Mouse (Mus musculus) neural tube, embryonic 15.5 days (tissue): ENCODE measurements around the gene Zbtb38. TPM values are rescaled to one million over a fixed set of nuclear protein-coding genes. Genes with fewer than 3 reads are reported as not detected.

Experiments
- ATAC-seq: fragments of 200-750 bp; cut with Nextera tagmentation; 2 replicates; pipeline ENCODE4 v1.8.0; 2017; ENCODE audit warnings: mild to moderate bottlenecking, moderate TSS enrichment, moderate library complexity; ENCODE audit not compliant: low FRiP score
- H3K27ac ChIP-seq: fragments of 300-500 bp; sonication (generic); replicated peaks from 2 replicates; pipeline ENCODE4 v1.5.1; 2015; ENCODE audit warnings: mild to moderate bottlenecking, inconsistent platforms
- H3K27me3 ChIP-seq: fragments of 300-500 bp; sonication (generic); replicated peaks from 2 replicates; pipeline ENCODE4 v1.6.1; 2015; ENCODE audit warnings: inconsistent platforms
- H3K36me3 ChIP-seq: fragments of 300-500 bp; sonication (generic); 2 replicates; pipeline ENCODE4 v1.6.1; 2015; ENCODE audit warnings: inconsistent platforms
- H3K4me1 ChIP-seq: fragments of 300-500 bp; sonication (generic); 2 replicates; pipeline ENCODE4 v1.6.1; 2015; ENCODE audit warnings: inconsistent platforms
- H3K4me2 ChIP-seq: fragments of 300-500 bp; sonication (generic); 2 replicates; pipeline ENCODE4 v1.6.1; 2015; ENCODE audit warnings: inconsistent platforms, mild to moderate bottlenecking, moderate library complexity
- H3K4me3 ChIP-seq: fragments of 300-500 bp; sonication (generic); replicated peaks from 2 replicates; pipeline ENCODE4 v1.5.1; 2015; ENCODE audit warnings: mild to moderate bottlenecking, inconsistent platforms
- H3K9ac ChIP-seq: fragments of 300-500 bp; sonication (generic); replicated peaks from 2 replicates; pipeline ENCODE4 v1.6.1; 2015; ENCODE audit warnings: mild to moderate bottlenecking, inconsistent platforms
- H3K9me3 ChIP-seq: fragments of 300-500 bp; sonication (generic); replicated peaks from 2 replicates; pipeline ENCODE4 v1.6.1; 2016; ENCODE audit warnings: inconsistent platforms
- WGBS: fragments of 180-500 bp; shearing (Covaris S2); methylation state at CpG from one replicate; pipeline ENCODE4 v1.1.7; 2015; ENCODE audit warnings: mixed read lengths; 5-methylcytosine and 5-hydroxymethylcytosine counted together
- polyA plus RNA-seq: library from polyadenylated mRNA; unstranded; fragments of >200 nt; fragmentation: Nextera tagmentation; extraction: Ambion mirVana; gene quantifications from 2 replicates; pipeline ENCODE4 v1.2.1, GENCODE M21; 2015

The Zbtb38 gene
- polyA plus RNA-seq, 1 experiment from 2014 or later: 52.3 TPM

DNA sequence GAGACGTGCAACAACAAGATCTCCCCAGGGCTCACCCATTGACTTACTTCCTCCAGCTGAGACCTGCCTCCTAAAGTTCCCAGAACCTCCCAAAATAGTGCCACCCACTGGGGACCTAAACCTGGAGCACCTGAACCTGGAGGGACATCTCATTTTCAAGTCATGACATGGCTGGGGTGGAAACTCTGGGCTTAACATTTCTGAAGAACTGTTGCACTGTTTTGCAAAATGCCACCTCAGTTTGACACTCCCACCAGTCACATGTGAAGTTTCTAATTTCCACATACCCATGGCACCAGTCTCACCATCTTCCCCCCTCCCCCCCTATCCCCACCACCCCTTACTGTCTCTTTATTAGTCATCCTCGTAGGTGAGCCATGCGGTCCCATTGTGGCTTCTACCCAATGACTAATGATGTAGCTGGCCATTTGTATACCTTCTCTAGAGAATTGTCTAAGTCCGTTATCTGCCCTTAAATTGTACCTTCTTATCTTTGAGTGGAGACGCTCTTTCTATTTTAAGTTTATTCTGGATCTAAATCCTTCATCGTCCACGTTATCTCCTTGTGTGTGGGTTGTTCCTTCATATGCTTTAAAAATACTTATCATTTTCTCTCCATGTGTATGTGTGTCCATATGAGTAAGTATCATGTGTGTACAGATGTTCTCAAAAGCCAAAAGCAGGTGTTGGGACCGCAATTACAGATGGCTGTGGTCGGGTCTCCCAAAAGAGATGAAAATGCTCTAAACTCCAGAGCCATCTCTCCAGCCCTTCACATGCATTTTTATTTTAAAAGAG, 4.2 kb upstream of the Zbtb38 start:
- Histone ChIP-seq H3K27me3 (no peaks in the 10 kb centered on the region), H3K4me2 (no peak overlapping the region), H3K4me3 (no peak overlapping the region), H3K36me3 (no peaks in the 10 kb centered on the region), H3K4me1 (peaks cover 7% of the 10 kb centered on the region; the same call in 1 of the 2 replicates), H3K27ac (no peak overlapping the region), H3K9ac (no peak overlapping the region), H3K9me3 (no peaks in the 10 kb centered on the region)
- ATAC-seq: no peak
- WGBS: 96% methylated on average over 9 of the region's 9 CpGs

DNA sequence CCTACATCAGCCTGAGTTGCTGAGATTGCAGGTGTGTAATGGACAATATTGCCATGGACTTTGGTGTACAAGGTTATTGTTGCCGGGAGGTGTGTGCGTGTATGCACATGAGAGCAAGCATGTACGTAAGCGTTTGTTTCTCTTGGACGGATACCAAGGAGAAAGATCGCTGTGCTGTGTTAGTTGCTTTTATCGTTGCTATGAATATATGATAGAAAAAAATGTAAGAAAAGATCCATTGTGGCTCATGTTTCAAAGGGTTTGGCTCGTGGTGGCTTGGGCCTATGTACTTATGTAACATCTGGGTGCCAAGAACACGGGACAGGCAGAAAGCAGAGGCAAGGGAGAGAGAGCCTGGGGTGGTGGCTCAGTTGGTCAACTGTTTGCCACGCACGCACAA, 3.1 kb upstream of the Zbtb38 start:
- no peaks in the 10 kb centered on the region for H3K9me3 ChIP-seq
- no peaks in the 10 kb centered on the region for H3K36me3 ChIP-seq
- no peak overlapping the region for H3K4me3 ChIP-seq
- H3K27me3 ChIP-seq: no peaks in the 10 kb centered on the region
- 86% methylated on average over 11 of the region's 11 CpGs for WGBS
- H3K4me1 ChIP-seq: peaks cover 7% of the 10 kb centered on the region; the same call in 1 of the 2 replicates
- no peak overlapping the region for H3K4me2 ChIP-seq
- no peak for ATAC-seq
- no peak overlapping the region for H3K27ac ChIP-seq
- no peak overlapping the region for H3K9ac ChIP-seq

DNA sequence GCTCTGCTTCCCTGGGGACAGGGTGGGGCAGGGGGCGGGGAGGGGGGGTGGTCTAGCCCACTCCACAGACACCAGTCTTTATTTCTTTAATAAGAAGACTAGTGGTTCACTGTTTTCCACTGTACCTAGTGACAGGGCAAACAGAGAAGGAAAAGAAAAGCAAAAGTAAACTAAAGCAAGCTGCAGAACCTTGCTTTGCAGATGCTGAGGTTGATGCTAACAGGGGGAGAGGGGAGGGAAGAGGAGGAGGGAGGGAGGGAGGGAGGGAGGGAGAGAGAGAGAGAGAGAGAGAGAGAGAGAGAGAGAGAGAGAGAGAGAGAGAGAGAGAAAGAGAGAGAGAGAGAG, 2.0 kb upstream of the Zbtb38 start:
- Histone ChIP-seq H3K27ac (no peak overlapping the region), H3K9me3 (no peaks in the 10 kb centered on the region), H3K4me2 (no peak overlapping the region), H3K4me3 (no peak overlapping the region), H3K9ac (no peak overlapping the region), H3K4me1 (peaks cover 7% of the 10 kb centered on the region; the same call in 1 of the 2 replicates), H3K27me3 (no peaks in the 10 kb centered on the region), H3K36me3 (no peaks in the 10 kb centered on the region)
- 50% methylated on average over 1 of the region's 1 CpGs for WGBS
- no peak for ATAC-seq

DNA sequence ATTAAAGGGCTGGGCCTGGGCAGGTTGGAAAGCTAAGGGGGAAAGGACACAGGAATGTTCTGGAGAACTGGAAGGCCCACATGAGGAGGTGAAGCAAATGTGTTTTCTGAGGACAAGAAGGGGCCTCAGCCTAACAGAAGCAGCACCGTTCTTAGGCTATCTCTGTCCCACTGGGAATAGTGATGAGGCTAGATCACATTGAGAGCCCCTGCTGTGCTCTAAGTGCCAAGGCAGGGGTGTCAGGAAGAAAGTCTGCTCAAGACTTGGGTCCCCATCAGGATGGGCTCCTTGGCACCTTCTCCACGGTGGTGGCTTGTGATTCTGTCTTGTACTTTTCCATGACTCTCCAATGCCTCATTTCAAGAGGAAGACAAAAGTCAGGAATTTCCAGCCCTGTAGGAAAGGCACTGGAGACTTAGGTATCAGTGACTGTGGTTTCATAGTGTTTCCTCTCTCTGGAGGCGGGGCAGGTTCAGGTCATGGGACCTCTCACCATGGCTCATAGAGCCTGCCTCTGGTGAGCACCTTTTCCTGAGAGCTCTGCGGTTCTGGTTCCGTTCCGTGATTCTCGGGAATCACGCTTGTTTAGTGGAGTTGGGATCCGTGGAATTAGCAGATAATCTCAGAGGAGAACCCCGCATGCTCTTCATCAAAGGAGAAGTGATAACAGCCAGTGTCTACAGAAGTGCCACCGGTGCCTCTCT, 1.4 kb upstream of the Zbtb38 start:
- Histone ChIP-seq H3K27ac (no peak overlapping the region), H3K9ac (no peak overlapping the region), H3K9me3 (no peaks in the 10 kb centered on the region), H3K4me3 (no peak overlapping the region), H3K36me3 (no peaks in the 10 kb centered on the region), H3K27me3 (no peaks in the 10 kb centered on the region), H3K4me1 (peaks cover 7% of the 10 kb centered on the region; the same call in 1 of the 2 replicates), H3K4me2 (no peak overlapping the region)
- no peak for ATAC-seq
- WGBS: 85% methylated on average over 11 of the region's 11 CpGs

DNA sequence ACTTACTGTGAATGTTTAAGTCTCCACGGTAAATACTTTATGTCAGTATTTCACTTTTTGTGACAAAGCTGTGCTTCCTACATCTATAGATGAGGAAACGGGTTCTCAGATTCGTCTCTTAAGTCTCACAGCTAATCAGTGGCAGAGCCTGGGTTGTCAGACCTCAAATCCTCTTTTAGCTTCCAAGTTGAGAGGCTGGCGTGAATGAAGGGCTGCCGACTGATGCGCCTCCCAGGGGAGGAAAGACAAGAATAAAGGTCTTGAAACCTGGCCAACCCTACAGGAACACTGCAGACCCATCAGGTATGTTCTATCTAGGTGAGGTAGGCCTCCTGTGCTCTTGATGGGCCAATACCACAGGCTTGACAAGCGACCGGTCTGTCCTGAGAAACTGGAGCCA, 761 bp upstream of the Zbtb38 start:
- H3K36me3 ChIP-seq: no peaks in the 10 kb centered on the region
- 92% methylated on average over 8 of the region's 8 CpGs for WGBS
- H3K4me1 ChIP-seq: no peaks in the 10 kb centered on the region; the same call in 1 of the 2 replicates
- H3K27me3 ChIP-seq: no peaks in the 10 kb centered on the region
- H3K27ac ChIP-seq: no peak overlapping the region
- no peak overlapping the region for H3K9ac ChIP-seq
- ATAC-seq: no peak
- no peaks in the 10 kb centered on the region for H3K9me3 ChIP-seq
- H3K4me3 ChIP-seq: no peak overlapping the region
- no peak overlapping the region for H3K4me2 ChIP-seq

DNA sequence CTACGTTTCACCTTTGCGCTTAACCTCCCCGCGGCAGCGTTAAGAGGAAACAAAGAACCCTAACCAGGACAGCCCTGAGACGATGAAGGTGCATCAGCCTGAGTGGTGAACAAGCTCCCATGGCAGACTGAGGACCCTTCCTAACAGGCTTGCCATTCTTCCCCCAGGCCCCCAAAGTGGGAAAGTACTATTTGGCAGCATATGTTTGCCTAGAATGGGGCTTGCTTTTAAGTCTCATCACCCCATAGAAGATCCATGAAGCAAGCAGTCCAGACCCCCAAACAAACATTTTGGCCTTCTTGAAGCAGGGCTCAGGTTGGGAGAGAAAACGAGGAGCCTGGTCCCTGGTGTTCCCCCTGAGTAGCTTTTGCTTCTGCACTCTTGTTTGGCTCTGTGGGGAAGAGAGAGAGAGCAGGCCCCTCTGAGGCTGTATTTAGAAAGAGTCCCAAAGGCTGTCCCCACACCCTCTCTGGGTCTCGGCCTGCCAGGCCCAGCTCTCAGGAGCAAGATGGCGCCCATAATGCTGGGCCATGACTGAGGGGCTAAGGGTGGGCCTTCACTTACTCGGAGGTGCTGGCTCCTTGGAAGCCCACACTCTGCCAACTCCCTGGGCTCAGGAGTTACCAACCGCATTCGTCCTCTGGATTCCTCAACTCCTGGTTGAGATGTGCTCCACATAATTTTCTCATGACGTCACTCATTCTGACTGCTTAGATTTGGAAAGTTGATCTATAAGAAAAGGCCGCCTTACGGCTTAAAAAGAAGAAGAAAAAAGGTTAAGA, 619 bp downstream of the Zbtb38 start:
- Histone ChIP-seq H3K27ac (no peak overlapping the region), H3K9ac (no peak overlapping the region), H3K4me2 (no peak overlapping the region), H3K27me3 (no peaks in the 10 kb centered on the region), H3K4me1 (no peaks in the 10 kb centered on the region), H3K4me3 (no peak overlapping the region), H3K36me3 (no peaks in the 10 kb centered on the region), H3K9me3 (no peaks in the 10 kb centered on the region)
- no peak for ATAC-seq
- 94% methylated on average over 15 of the region's 15 CpGs for WGBS

DNA sequence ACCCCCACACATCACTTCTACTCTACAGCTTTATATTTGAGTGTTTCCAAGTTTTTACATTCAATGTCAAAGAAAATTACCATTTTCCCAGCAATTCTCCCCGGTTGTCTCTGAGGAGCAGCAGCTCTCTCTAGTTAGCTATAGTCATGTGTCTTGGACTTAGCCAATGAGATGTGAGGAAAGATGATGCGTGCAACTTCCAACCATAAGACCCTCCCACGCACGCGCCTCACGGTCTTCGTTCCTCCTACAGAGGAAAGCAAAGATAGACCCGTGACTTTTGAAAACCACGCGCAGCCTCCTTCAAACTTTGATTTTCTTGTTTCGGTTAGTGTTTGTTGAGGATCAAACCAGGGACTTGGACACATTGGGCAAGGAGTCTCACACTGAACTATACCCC, 2.0 kb downstream of the Zbtb38 start:
- Histone ChIP-seq H3K4me3 (no peak overlapping the region), H3K4me2 (no peak overlapping the region), H3K36me3 (no peaks in the 10 kb centered on the region), H3K27ac (no peak overlapping the region), H3K4me1 (no peaks in the 10 kb centered on the region), H3K27me3 (no peaks in the 10 kb centered on the region), H3K9ac (no peak overlapping the region), H3K9me3 (no peaks in the 10 kb centered on the region)
- no peak for ATAC-seq
- WGBS: 96% methylated on average over 11 of the region's 11 CpGs

DNA sequence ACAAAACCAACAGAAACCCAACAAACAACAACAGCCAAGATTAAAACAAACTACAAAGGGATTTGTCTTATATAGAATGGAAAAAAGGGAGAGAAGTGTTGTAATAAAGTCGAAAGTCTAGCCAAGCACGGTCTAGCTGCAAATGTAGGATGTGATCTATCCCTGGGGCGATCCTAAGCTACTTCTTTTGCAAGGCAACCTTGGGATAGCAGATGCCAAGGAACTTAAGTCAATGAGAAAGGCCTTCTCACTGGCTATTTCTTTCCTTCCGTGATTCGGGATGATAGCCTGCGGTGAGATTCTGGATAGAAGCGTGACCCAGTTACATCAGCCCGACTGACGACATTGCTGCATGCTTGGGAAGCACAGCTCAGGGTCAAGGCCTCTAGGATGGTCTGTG, 6.1 kb downstream of the Zbtb38 start:
- no peak overlapping the region for H3K4me2 ChIP-seq
- H3K27ac ChIP-seq: no peak overlapping the region
- H3K4me1 ChIP-seq: no peaks in the 10 kb centered on the region
- WGBS: 94% methylated on average over 9 of the region's 9 CpGs
- no peak overlapping the region for H3K9ac ChIP-seq
- H3K4me3 ChIP-seq: no peak overlapping the region
- H3K9me3 ChIP-seq: no peaks in the 10 kb centered on the region
- ATAC-seq: no peak
- no peaks in the 10 kb centered on the region for H3K27me3 ChIP-seq
- no peaks in the 10 kb centered on the region for H3K36me3 ChIP-seq

DNA sequence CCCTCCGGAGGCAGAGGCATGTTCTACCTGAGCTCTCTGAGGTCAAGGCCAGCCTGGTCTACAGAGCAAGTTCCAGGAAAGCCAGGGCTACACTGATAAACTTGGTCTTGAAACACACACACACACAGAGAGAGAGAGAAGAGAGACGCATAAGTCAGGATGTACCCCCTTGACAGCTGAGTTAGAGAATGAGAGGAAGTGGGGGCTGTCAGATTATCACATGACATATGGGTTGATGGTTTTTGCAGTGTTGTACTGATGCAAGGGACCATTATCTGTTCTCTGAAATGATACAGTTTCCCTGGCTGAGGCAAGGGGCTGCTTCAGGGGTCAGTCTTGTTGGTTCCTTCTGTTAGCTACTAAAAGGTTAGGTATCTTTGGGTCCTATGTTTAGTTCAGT, 7.7 kb downstream of the Zbtb38 start:
- Histone ChIP-seq H3K36me3 (no peaks in the 10 kb centered on the region), H3K4me2 (no peak overlapping the region), H3K9ac (no peak overlapping the region), H3K27ac (no peak overlapping the region), H3K4me3 (no peak overlapping the region), H3K27me3 (no peaks in the 10 kb centered on the region), H3K4me1 (no peaks in the 10 kb centered on the region), H3K9me3 (no peaks in the 10 kb centered on the region)
- WGBS: 93% methylated on average over 2 of the region's 2 CpGs
- ATAC-seq: no peak

DNA sequence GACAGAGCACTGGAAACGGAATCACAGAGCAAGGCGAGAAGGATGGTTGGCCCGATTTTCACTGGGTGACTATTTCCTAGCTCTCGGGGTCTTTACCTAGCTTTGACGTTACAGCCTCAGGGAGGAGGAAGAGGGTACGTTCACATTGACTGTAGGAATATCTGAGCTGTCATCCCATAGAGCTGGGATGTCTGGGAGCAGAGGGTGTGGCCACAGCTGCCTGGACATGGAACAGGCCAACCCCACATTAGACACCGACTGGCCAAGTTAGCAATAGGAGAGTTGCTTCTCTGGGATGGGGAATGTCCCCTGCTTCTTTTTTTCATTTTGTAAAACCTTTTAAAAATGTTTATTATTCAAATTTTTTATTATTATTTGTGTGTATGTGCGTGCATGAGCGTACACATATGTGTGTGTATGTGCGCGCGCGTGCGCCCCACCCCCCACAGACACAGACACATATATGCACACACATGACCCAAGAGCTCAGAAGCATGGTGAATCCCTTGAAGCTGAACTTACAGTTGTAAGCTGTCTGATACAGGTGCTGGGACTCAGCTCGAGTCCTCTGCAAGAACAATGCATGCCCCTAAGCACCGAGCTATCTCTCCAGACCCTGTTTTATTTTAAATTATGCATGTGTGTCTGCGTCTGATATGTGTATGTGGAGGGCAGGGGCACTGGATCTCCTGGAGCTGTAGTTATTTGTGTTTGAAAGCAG, 11.1 kb downstream of the Zbtb38 start:
- H3K27ac ChIP-seq: no peak overlapping the region
- no peaks in the 10 kb centered on the region for H3K4me1 ChIP-seq
- H3K36me3 ChIP-seq: no peaks in the 10 kb centered on the region
- H3K9me3 ChIP-seq: no peaks in the 10 kb centered on the region
- no peak overlapping the region for H3K4me2 ChIP-seq
- ATAC-seq: no peak
- WGBS: 79% methylated on average over 17 of the region's 17 CpGs
- H3K4me3 ChIP-seq: no peak overlapping the region
- no peaks in the 10 kb centered on the region for H3K27me3 ChIP-seq
- no peak overlapping the region for H3K9ac ChIP-seq

DNA sequence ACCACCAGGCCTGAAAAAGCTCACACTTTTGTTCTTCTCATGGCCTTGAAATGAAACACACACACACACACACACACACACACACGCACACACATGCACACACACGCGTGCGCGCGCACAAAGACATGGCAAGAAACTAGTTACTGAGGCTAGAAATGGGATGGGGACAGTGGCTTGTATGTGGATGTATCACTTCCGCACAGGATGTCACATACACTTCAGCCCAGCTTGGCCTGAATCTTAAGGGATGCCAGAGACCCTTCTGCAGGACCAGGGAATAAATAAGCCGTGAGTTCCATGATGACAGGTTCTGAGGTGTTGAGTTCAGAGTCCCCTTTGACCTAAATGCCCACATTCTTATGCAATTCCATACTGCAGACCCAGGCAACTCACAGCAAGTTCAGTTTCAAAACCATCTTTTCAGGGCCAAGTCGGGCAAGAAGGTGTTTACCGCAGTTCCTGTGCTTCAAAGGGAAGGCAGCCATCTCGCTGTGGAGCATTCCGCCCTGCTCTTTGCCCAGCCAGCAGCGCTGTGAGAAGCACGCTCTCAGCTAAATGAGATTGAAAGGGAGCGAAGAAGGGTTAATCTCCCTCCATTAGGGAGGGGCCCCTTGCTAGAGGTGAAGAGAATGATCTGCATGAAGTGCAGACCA, 11.8 kb downstream of the Zbtb38 start:
- ATAC-seq: no peak

More for the DNA sequence above, 11.8 kb downstream of the Zbtb38 start:
- WGBS: 79% methylated on average over 15 of the region's 15 CpGs
- no peak overlapping the region for H3K9ac ChIP-seq
- no peaks in the 10 kb centered on the region for H3K9me3 ChIP-seq
- no peaks in the 10 kb centered on the region for H3K36me3 ChIP-seq
- no peak overlapping the region for H3K27ac ChIP-seq
- no peak overlapping the region for H3K4me2 ChIP-seq
- no peak overlapping the region for H3K4me3 ChIP-seq
- 0 out of 2 replicates have a peak, but pooled peaks cover 4% of the 10 kb centered on the region for H3K4me1 ChIP-seq
- H3K27me3 ChIP-seq: no peaks in the 10 kb centered on the region
